Mouse (Mus musculus): ENCODE results near the gene Ern1. TPM values are rescaled to one million over a fixed set of nuclear protein-coding genes. Genes with fewer than 3 reads are reported as not detected.

The Ern1 gene
- polyA plus RNA-seq, 1 experiment from 2014 or later: 5.4 TPM

GRCm38 (mm10) chr11:106468509-106468908 lies 19.1 kb downstream of the Ern1 start:
- 94% methylated on average over 1 of the region's 1 CpGs for WGBS

GRCm38 (mm10) chr11:106465932-106466331 lies 21.7 kb downstream of the Ern1 start:
- no peak for ATAC-seq

More at GRCm38 (mm10) chr11:106468509-106468908, 19.1 kb downstream of the Ern1 start:
- Histone ChIP-seq H3K9ac (replicated peaks; ENCODE audit: low read depth) (no peak overlapping the region), H3K27me3 (replicated peaks; ENCODE audit: insufficient read depth, low read length) (no peaks in the 10 kb centered on the region), H3K9me3 (ENCODE audit: low read length) (no peaks in the 10 kb centered on the region), H3K4me3 (ENCODE audit: low read depth, low read length) (no peak overlapping the region), H3K4me2 (replicated peaks; ENCODE audit: low read depth, low read length) (no peak overlapping the region), H3K36me3 (ENCODE audit: insufficient read depth, low read length) (no peaks in the 10 kb centered on the region), H3K27ac (ENCODE audit: low read length) (no peak overlapping the region), H3K4me1 (ENCODE audit: insufficient read depth, low read depth, low read length) (peaks cover 6% of the 10 kb centered on the region; the same call in 1 of the 2 replicates)
- TF ChIP-seq EP300 (IDR thresholded peaks at IDR 0.05): no peak
- TF ChIP-seq CTCF (IDR thresholded peaks at IDR 0.05): no peak
- DNase-seq (ENCODE audit: low spot score): no peak
- no peak for ATAC-seq

GRCm38 (mm10) chr11:106465545-106465903 lies 22.1 kb downstream of the Ern1 start:
- no peaks in the 10 kb centered on the region for H3K4me1 ChIP-seq (ENCODE audit: insufficient read depth, low read depth, low read length)
- DNase-seq (ENCODE audit: low spot score) (no peak), ATAC-seq (no peak)
- H3K9me3 ChIP-seq (ENCODE audit: low read length): no peaks in the 10 kb centered on the region
- H3K27me3 ChIP-seq (replicated peaks; ENCODE audit: insufficient read depth, low read length): no peaks in the 10 kb centered on the region
- no peak for TF ChIP-seq EP300 (IDR thresholded peaks at IDR 0.05)
- TF ChIP-seq CTCF (IDR thresholded peaks at IDR 0.05): no peak
- no peak overlapping the region for H3K9ac ChIP-seq (replicated peaks; ENCODE audit: low read depth)
- 93% methylated on average over 1 of the region's 1 CpGs for WGBS
- no peak overlapping the region for H3K4me2 ChIP-seq (replicated peaks; ENCODE audit: low read depth, low read length)
- H3K36me3 ChIP-seq (ENCODE audit: insufficient read depth, low read length): no peaks in the 10 kb centered on the region
- no peak overlapping the region for H3K4me3 ChIP-seq (ENCODE audit: low read depth, low read length)
- H3K27ac ChIP-seq (ENCODE audit: low read length): no peak overlapping the region

More at GRCm38 (mm10) chr11:106465932-106466331, 21.7 kb downstream of the Ern1 start:
- TF ChIP-seq CTCF (IDR thresholded peaks at IDR 0.05): no peak
- no peak for TF ChIP-seq EP300 (IDR thresholded peaks at IDR 0.05)
- H3K9ac ChIP-seq (replicated peaks; ENCODE audit: low read depth): no peak overlapping the region
- no peak overlapping the region for H3K27ac ChIP-seq (ENCODE audit: low read length)
- no peak overlapping the region for H3K4me3 ChIP-seq (ENCODE audit: low read depth, low read length)
- 82% methylated on average over 4 of the region's 4 CpGs for WGBS
- no peak overlapping the region for H3K4me2 ChIP-seq (replicated peaks; ENCODE audit: low read depth, low read length)
- no peaks in the 10 kb centered on the region for H3K9me3 ChIP-seq (ENCODE audit: low read length)
- no peaks in the 10 kb centered on the region for H3K36me3 ChIP-seq (ENCODE audit: insufficient read depth, low read length)
- H3K27me3 ChIP-seq (replicated peaks; ENCODE audit: insufficient read depth, low read length): no peaks in the 10 kb centered on the region
- no peaks in the 10 kb centered on the region for H3K4me1 ChIP-seq (ENCODE audit: insufficient read depth, low read depth, low read length)
- no peak for DNase-seq (ENCODE audit: low spot score)

- no peak overlapping the region for H3K4me2 ChIP-seq (replicated peaks; ENCODE audit: low read depth, low read length)
- ATAC-seq: no peak
- no peak overlapping the region for H3K9ac ChIP-seq (replicated peaks; ENCODE audit: low read depth)
- DNase-seq (ENCODE audit: low spot score): no peak
- H3K4me1 ChIP-seq (ENCODE audit: insufficient read depth, low read depth, low read length): no peaks in the 10 kb centered on the region
- no peak overlapping the region for H3K4me3 ChIP-seq (ENCODE audit: low read depth, low read length)
- 73% methylated on average over 4 of the region's 4 CpGs for WGBS
- H3K36me3 ChIP-seq (ENCODE audit: insufficient read depth, low read length): no peaks in the 10 kb centered on the region
- no peaks in the 10 kb centered on the region for H3K9me3 ChIP-seq (ENCODE audit: low read length)
- H3K27ac ChIP-seq (ENCODE audit: low read length): no peak overlapping the region
- no peaks in the 10 kb centered on the region for H3K27me3 ChIP-seq (replicated peaks; ENCODE audit: insufficient read depth, low read length)
- TF ChIP-seq EP300 (IDR thresholded peaks at IDR 0.05) (no peak), CTCF (IDR thresholded peaks at IDR 0.05) (no peak)
Observed at GRCm38 (mm10) chr11:106464681-106465544, 22.7 kb downstream of the Ern1 start.

GRCm38 (mm10) chr11:106463845-106464244 lies 23.8 kb downstream of the Ern1 start:
- Histone ChIP-seq H3K4me2 (replicated peaks; ENCODE audit: low read depth, low read length) (no peak overlapping the region), H3K4me1 (ENCODE audit: insufficient read depth, low read depth, low read length) (no peaks in the 10 kb centered on the region), H3K9me3 (ENCODE audit: low read length) (no peaks in the 10 kb centered on the region), H3K9ac (replicated peaks; ENCODE audit: low read depth) (no peak overlapping the region), H3K36me3 (ENCODE audit: insufficient read depth, low read length) (no peaks in the 10 kb centered on the region), H3K27ac (ENCODE audit: low read length) (no peak overlapping the region), H3K27me3 (replicated peaks; ENCODE audit: insufficient read depth, low read length) (no peaks in the 10 kb centered on the region), H3K4me3 (ENCODE audit: low read depth, low read length) (no peak overlapping the region)
- WGBS: 78% methylated on average over 5 of the region's 5 CpGs
- ATAC-seq (no peak), DNase-seq (ENCODE audit: low spot score) (no peak)
- TF ChIP-seq EP300 (IDR thresholded peaks at IDR 0.05): no peak
- TF ChIP-seq CTCF (IDR thresholded peaks at IDR 0.05): no peak

GRCm38 (mm10) chr11:106462309-106462708 lies 25.3 kb downstream of the Ern1 start:
- no peaks in the 10 kb centered on the region for H3K4me1 ChIP-seq (ENCODE audit: insufficient read depth, low read depth, low read length)
- no peak overlapping the region for H3K4me3 ChIP-seq (ENCODE audit: low read depth, low read length)
- no peak for DNase-seq (ENCODE audit: low spot score)
- TF ChIP-seq EP300 (IDR thresholded peaks at IDR 0.05) (no peak), CTCF (IDR thresholded peaks at IDR 0.05) (no peak)
- no peaks in the 10 kb centered on the region for H3K36me3 ChIP-seq (ENCODE audit: insufficient read depth, low read length)
- 37% methylated on average over 3 of the region's 3 CpGs for WGBS
- H3K4me2 ChIP-seq (replicated peaks; ENCODE audit: low read depth, low read length): no peak overlapping the region
- no peak overlapping the region for H3K9ac ChIP-seq (replicated peaks; ENCODE audit: low read depth)
- no peak for ATAC-seq
- H3K9me3 ChIP-seq (ENCODE audit: low read length): no peaks in the 10 kb centered on the region
- no peak overlapping the region for H3K27ac ChIP-seq (ENCODE audit: low read length)
- no peaks in the 10 kb centered on the region for H3K27me3 ChIP-seq (replicated peaks; ENCODE audit: insufficient read depth, low read length)
